Mouse (Mus musculus): ENCODE measurements around the gene Fam240b. TPM values are rescaled to one million over a fixed set of nuclear protein-coding genes. Genes with fewer than 3 reads are reported as not detected.
A peak's percentile ranks its signal among the peaks of the same experiment; 100 is the strongest.

The Fam240b gene
- polyA plus RNA-seq, 1 experiment from 2014 or later: not detected

- no peak overlapping the region for H3K4me3 ChIP-seq (ENCODE audit: low read depth, low read length)
- H3K4me1 ChIP-seq (ENCODE audit: control insufficient read depth, insufficient read depth, low read length): peaks cover 6% of the 10 kb centered on the region; the same call in 1 of the 2 replicates
- H3K9me3 ChIP-seq (ENCODE audit: control insufficient read depth, low read depth, low read length): no peaks in the 10 kb centered on the region
- ATAC-seq (ENCODE audit: insufficient number of reproducible peaks, insufficient read depth, low FRiP score, low read depth): peak; percentile 20; the same call in 1 of the 2 replicates
- H3K36me3 ChIP-seq (ENCODE audit: control insufficient read depth, insufficient read depth, low read length): no peaks in the 10 kb centered on the region
- no peaks in the 10 kb centered on the region for H3K27me3 ChIP-seq (ENCODE audit: control insufficient read depth, insufficient read depth, low read length)
- 45% methylated on average over 7 of the region's 7 CpGs for WGBS
- no peak overlapping the region for H3K4me2 ChIP-seq (replicated peaks; ENCODE audit: low read depth, low read length)
- H3K27ac ChIP-seq (ENCODE audit: low read length): no peak overlapping the region
- no peak overlapping the region for H3K9ac ChIP-seq (replicated peaks; ENCODE audit: low read depth, low read length)
Observed at GRCm38 (mm10) chr13:64437801-64438200, 59.8 kb downstream of the Fam240b start.

DNA sequence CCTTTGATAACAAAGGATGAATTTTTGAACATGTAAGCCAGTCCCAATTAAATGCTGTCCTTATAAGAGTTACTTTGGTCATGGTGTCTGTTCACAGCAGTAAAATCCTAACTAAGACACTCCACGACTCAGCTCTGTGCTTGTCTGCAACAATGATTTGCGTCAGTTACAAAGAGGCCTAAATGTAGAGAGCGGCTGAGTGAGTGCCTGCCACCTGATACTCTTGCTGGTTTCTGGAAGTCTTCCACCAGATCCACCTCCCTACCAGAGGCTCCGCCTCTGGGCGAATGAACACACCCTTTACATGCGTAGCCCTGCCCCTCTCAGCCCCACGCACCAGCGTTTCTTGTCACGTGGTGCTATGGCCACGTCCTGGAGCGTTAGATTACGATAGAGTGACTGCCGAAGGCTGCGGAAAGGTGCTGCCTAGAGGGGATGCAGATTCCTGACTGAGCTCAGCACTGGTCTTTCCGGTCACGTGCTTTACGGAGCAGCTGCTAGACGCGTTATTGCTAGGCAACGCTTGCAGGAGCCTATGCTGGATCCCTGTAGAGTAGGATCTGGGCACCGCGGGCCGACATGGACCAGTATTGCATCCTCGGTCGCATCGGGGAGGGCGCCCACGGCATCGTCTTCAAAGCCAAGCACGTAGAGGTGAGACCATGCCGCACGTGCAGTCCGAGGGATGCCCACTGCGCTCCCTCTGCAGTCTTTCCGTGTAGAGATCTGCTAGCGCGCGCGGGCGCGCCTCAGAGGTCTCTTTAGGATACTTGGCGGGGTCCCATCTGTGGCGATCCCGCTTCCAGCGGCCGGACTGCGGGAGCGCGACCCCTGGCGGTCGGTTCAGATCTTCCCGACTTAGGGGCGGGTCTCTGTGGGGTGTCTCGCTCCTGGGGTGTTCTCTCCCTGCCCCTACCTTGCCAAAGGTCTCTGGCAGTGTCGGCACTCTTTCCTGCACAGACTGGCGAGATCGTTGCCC is 65.3 kb downstream of the Fam240b start, which contains the start of gene Cdk20:
Gene Cdk20 (plus strand): TSS at position 298 of the 979 bp plus-strand sequence.
- Histone ChIP-seq H3K27me3 (ENCODE audit: control insufficient read depth, insufficient read depth, low read length) (no peaks in the 10 kb centered on the region), H3K4me2 (replicated peaks; ENCODE audit: low read depth, low read length) (peak within 1 kb of the TSS; percentile 62), H3K36me3 (ENCODE audit: control insufficient read depth, insufficient read depth, low read length) (no peaks in the 10 kb centered on the region), H3K9ac (replicated peaks; ENCODE audit: low read depth, low read length) (peak within 1 kb of the TSS; percentile 37), H3K9me3 (ENCODE audit: control insufficient read depth, low read depth, low read length) (no peaks in the 10 kb centered on the region), H3K4me3 (ENCODE audit: low read depth, low read length) (peak within 1 kb of the TSS; percentile 51), H3K4me1 (ENCODE audit: control insufficient read depth, insufficient read depth, low read length) (peaks cover 6% of the 10 kb centered on the region; the same call in 1 of the 2 replicates), H3K27ac (ENCODE audit: low read length) (peak within 1 kb of the TSS; percentile 81)
- ATAC-seq (ENCODE audit: insufficient number of reproducible peaks, insufficient read depth, low FRiP score, low read depth): peak; percentile 99
- WGBS: under 1% methylated on average over 57 of the region's 57 CpGs

Other genes with a start within 250 kb of the Fam240b start
- 43.9 and 46.0 TPM in 2 replicates for gene Cdc14b, start 222.5 kb downstream of the Fam240b start, polyA plus RNA-seq (2014; fragmentation: Nextera tagmentation; extraction: Ambion mirVana)
- 62.3 and 68.3 TPM in 2 replicates for gene Aaed1, start 185.1 kb downstream of the Fam240b start, polyA plus RNA-seq (2014; fragmentation: Nextera tagmentation; extraction: Ambion mirVana)
- 207 and 209 TPM in 2 replicates for gene Ctsl, start 126.9 kb downstream of the Fam240b start, polyA plus RNA-seq (2014; fragmentation: Nextera tagmentation; extraction: Ambion mirVana)
- 8.8 and 10.1 TPM in 2 replicates for gene Cdk20, start 65.5 kb downstream of the Fam240b start, polyA plus RNA-seq (2014; fragmentation: Nextera tagmentation; extraction: Ambion mirVana)

Data from stomach, embryonic 14.5 days (tissue).